Mouse (Mus musculus) CD4-positive, CD25-positive, alpha-beta regulatory T cell, adult 4 months (primary cell): ENCODE results near the gene Ap1g2. TPM values are rescaled to one million over a fixed set of nuclear protein-coding genes. Genes with fewer than 3 reads are reported as not detected.

ENCODE experiments used
- ATAC-seq: one replicate; pipeline ENCODE4 v1.8.0; 2017
- polyA plus RNA-seq, 2 experiments: library from polyadenylated mRNA; unstranded; fragments of 100-300 nt; shearing (Covaris generic); gene quantifications; one replicate each; pipeline ENCODE4 v1.2.1; 2017

Gene Ap1g2
- polyA plus RNA-seq, 2 experiments from 2014 or later = 110 to 194 TPM

DNA sequence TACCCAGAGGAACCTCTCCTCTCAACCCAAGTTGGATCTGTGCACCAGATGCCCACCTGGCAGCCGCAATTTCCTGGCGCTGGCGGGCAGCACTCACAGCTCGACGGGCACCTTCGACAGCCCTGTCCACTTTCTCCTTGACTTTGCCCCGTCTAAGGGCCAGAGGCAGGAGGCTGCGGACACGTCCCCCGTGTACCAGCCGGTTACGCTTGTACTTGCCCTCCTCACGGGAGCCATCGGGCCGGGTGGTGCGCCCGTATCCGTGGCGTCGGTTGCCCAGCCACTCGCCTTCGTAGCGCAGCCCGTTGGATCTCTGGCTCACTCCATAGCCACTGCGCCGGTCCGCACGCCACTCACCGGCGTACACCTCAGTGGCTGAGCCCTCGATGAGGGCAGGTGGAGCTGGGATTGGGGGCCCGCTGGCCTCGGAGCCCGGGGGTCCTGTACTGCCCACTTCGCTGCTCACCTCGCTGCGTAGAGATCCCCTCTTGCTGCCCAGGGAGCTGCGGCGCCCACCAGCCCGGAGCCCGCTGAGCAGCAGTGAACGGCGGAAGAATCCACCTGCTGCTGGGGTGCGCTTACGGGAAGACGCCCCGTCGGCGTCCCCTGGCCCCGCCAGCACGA lies 7.1 kb upstream of the Ap1g2 start:
- no peak for ATAC-seq

DNA sequence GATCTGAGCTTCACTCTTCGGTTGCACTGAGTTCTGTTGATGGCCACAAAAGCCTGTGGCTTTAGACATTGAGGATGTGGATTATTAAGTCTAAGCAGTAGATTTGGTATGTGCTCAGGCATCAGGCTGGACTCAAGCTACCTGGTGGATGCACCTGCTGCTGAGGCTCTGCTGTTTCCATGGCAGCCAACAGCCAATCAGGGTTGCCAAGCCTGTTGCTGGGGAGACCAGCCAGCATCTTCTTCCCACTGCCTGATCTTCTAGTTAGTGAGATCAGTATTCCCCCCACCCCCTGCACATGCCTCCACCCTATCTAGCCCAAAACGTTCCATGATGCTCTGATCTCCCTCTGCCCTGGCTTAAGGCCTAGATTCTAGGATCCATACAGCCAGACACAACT lies 5.3 kb upstream of the Ap1g2 start:
- ATAC-seq = no peak

GRCm38 (mm10) chr14:55110076-55110475 lies 3.7 kb upstream of the Ap1g2 start:
- ATAC-seq = no peak

GRCm38 (mm10) chr14:55109048-55109873 lies 2.9 kb upstream of the Ap1g2 start:
- no peak for ATAC-seq

GRCm38 (mm10) chr14:55108202-55108870 lies 1.9 kb upstream of the Ap1g2 start:
- ATAC-seq = no peak

GRCm38 (mm10) chr14:55106990-55107389 lies 597 bp upstream of the Ap1g2 start:
- ATAC-seq = no peak

DNA sequence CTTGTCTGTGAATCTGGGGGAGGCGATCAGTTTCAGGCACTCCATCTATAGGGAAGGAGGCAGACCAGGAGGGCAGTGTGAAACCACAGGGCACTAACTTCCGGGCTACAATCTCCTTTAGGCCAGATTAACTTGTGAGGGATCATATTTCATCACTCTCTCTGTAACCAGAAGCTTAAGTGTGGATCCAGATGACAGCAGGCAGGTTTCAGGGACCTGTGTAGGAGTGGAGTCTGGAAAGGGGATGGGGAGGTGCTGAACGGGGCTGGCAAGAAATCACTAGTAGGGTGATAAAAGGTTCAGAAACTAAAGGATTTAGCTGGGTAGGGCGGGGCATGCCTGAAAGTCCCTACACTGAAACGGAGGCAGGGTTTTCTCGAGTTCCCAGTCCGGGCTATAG lies 1.0 kb downstream of the Ap1g2 start:
- no peak for ATAC-seq

- no peak for ATAC-seq
These were observed 2.0 kb downstream of the Ap1g2 start for GRCm38 (mm10) chr14:55104365-55104764.

DNA sequence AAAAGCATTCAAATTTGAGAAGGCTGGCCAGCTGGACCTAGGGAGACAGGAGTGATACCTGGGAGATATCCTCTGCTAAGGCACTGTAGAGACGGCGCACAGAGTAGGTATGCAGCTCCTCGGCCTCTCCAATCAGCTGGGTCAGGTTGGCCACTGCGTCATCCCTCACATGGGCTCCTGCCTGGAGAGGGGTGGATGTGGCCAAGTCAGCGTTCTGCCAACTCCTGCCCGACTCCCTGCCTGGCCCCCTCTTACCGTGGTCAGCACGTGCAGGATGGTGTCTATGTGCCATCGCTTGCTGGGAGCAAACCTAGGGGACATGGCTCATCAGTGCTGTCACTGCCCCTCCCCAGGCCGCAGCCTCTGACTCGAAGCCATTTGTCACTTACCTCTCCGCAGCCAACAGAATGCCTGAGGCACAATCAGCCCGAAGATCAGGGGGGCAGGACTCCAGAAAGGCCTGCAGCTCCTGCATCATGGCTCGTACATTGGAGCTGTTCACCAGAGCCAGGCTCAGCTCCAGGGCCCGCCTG lies 4.1 kb downstream of the Ap1g2 start:
- ATAC-seq = no peak

DNA sequence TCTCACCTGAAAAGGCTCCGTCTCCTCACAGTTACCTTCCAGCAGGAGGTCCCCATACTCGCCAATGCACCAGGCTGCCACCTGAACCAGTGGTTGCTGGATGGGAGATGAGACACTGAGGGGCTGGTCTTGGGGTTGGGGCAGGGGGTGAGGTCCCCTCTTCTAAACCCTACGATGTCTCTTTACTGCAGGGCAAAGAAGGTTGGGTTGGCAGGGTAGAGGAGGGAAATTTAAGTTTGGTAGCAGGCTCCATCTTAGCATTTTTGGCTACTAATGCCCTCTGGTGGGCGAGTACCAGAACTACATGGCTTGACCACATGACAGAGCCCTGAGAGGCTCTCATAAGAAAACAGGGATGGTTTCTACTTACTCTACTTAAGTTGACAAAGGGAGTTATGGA lies 4.8 kb downstream of the Ap1g2 start:
- no peak for ATAC-seq

GRCm38 (mm10) chr14:55098067-55098466 lies 8.3 kb downstream of the Ap1g2 start:
- peak; percentile 74 for ATAC-seq

- ATAC-seq = peak; percentile 30
These were observed 8.7 kb downstream of the Ap1g2 start for GRCm38 (mm10) chr14:55097646-55098045.

- no peak for ATAC-seq
These were observed 9.8 kb downstream of the Ap1g2 start for GRCm38 (mm10) chr14:55096573-55097087.

GRCm38 (mm10) chr14:55095671-55096070 lies 10.7 kb downstream of the Ap1g2 start:
- ATAC-seq = no peak

DNA sequence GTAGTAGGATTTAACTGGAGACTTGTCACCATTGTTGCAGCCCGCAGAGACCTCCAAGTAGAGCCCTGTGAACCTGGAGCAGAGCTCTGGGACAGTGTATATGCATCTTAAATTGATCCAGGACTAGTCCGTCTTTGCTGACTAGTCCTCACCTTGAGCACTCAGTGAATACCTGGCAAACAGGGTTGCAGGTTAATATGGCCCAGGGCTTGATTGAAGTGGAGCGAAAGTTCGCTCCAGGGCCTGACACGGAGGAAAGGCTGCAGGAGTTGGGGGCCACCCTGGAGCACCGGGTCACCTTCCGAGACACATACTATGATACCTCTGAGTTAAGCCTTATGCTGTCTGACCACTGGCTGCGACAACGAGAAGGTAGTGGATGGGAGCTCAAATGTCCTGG lies 11.1 kb downstream of the Ap1g2 start:
- ATAC-seq = no peak

- peak; percentile 30 for ATAC-seq
These were observed 11.6 kb downstream of the Ap1g2 start, which contains the start of gene Thtpa for GRCm38 (mm10) chr14:55094704-55095231. Gene Thtpa (plus strand): TSS chr14:55094784.

DNA sequence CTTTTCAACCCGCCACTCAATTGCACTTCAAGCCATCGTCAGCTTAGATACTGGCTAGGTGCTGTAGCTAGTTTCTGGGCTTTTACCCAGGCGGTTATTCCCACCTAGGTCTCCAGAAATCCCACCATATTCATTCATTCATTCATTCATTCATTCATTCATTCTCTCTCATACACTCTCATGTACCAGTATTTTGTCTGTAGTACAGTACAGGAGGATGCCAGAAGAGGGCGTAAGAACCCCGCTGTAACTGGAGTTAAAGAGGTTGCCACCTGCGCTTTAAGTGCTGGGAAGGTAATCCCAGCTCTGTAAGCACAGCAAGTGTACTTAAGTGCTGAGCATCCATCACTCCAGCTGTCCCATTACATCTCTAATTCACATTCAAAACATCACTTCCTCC lies 12.5 kb downstream of the Ap1g2 start:
- no peak for ATAC-seq

DNA sequence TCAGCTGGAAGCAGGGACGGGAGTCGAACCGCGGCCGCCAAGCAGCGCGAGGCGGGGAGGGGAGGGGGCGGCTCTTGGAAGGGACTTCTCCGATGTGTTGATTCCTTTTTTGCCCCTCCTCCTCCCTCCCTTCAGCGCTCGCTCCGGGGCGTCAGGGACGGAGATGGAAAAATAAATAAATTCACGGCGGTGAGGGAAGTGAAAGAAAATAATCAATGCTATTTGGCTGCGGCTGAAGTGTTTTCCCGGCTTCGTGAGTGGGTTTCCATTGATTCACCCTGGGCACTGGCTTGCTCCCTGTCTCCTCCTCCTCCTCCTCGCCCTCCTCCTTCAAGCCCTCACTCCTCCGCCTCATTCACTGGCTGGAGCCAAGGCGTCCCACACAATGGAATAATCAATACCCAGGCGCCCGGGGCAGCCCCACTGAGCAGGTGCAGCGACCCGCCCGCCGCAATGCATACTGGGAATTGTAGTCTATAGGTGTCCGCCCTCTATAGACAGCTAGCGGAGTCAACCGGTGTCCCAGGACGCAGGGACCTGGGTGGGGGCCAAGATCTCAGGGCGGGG lies 14.3 kb downstream of the Ap1g2 start, which contains the start of gene Zfhx2:
TSS of gene Zfhx2 (minus strand) at position 314 of the 567 bp plus-strand sequence.
- peak; percentile 92 for ATAC-seq

- ATAC-seq = no peak
These were observed 15.1 kb downstream of the Ap1g2 start for GRCm38 (mm10) chr14:55091209-55091865.

DNA sequence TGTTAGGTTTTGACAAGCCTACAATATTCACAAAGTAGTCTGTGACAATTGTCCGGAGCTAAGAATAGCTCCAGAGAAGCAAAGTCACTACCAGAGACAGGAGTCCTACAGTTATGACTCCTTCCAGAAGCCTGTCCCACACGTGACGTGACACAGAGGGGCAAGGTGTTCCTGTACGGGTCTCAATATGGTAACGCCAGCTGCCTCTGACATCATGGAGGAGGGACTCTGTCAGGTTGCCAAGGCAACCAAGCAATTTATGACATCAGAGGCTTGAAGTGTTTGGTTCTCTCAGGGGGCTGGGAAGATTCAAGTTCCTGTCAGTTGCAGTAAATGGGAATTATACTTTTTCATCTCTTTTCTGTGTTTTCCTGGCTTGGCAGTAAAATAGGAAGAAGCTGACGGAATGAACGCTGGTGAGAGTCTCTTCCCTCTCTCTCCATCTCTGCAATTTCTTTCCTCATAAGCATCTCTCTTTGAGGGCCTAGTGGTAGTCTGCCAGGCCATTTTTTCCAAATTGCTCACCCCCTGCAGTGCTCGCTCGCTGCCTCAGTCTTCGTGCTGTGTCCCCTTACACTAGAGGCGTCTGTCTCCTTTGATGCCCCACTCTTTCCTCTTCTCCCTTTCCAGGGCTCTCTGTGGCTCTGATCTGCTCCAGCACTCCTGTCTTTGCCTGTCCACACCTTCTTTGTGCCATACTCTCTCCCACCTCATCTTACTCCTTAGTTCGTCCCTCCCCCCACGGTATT lies 17.0 kb downstream of the Ap1g2 start:
- ATAC-seq = no peak

DNA sequence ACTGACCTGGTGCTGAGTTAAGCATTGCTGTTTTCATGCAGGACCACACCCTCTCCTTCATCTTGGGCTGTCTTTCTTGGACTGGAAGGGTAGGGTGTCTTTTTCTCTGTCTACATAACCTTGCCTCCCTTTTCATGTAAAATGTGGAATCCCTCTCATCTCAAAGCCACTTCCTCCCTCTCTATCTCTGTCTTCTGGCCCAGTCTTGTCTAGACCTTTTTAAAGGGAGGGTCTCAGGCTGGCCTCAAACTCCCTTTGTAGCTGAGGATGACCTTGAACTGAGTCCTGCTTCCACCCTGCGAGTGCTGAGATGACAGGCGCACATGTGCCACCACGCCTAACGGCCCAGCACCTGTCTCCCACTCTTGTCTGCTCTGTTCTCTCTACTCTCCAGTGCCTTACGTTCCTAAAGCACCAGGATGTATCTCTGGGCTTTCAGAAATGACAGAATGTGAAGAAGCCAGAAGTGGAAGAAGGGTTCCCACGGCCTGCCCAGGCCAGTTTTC lies 20.3 kb downstream of the Ap1g2 start:
- ATAC-seq = no peak
